Mouse (Mus musculus) macrophage (primary cell): ENCODE measurements around the gene Aggf1. TPM values are rescaled to one million over a fixed set of nuclear protein-coding genes. Genes with fewer than 3 reads are reported as not detected.

Source experiments
- H3K27ac ChIP-seq: fragments of 350-480 bp; formaldehyde crosslinking; 2 replicates; pipeline ENCODE4 v1.9.0; 2021
- H3K36me3 ChIP-seq: fragments of 350-480 bp; formaldehyde crosslinking; 2 replicates; pipeline ENCODE4 v1.9.0; 2021; ENCODE audit errors: inconsistent target
- H3K4me3 ChIP-seq: fragments of 350-480 bp; formaldehyde crosslinking; 2 replicates; pipeline ENCODE4 v1.9.0; 2021; ENCODE audit errors: inconsistent target
- H3K79me2 ChIP-seq: fragments of 350-480 bp; formaldehyde crosslinking; 2 replicates; pipeline ENCODE4 v1.9.0; 2021; ENCODE audit errors: inconsistent target
- WGBS: methylation state at CpG from one replicate; pipeline ENCODE4 v1.1.7; 2026; ENCODE audit warnings: inconsistent platforms; ENCODE audit not compliant: missing documents; 5-methylcytosine and 5-hydroxymethylcytosine counted together
- polyA plus RNA-seq: library from polyadenylated mRNA; stranded (reverse); fragments of 250-400 nt; gene quantifications from 3 replicates; pipeline ENCODE4 v1.2.4, GENCODE M21; 2018; ENCODE audit warnings: inconsistent platforms

The Aggf1 gene
- polyA plus RNA-seq, 1 experiment from 2014 or later: 48.9 TPM

DNA sequence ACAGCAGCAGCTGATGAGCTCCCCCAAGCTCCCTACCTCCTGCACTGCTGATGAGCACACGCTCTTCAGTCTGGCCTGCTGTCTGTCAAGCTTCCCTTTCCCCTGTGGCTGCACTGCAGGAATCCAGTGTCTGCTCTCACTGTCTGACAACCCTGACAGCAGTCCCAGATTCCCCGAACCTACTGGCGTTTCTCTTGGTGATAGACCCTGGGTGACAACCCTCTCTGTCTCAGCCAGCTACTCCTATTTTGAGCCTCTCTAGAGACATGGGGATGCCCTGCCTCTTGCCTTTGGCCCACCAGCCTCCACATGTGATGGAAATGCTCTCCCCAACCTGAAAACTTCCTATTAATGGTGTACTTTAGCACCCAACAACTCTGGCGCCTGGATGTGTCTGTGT, 11.7 kb downstream of the Aggf1 start:
- WGBS: 98% methylated on average over 4 of the region's 4 CpGs
- peaks cover 71% of the 10 kb centered on the region for H3K36me3 ChIP-seq
- H3K79me2 ChIP-seq: peaks cover 4% of the 10 kb centered on the region; the same call in 1 of the 2 replicates
- H3K27ac ChIP-seq: no peak overlapping the region
- H3K4me3 ChIP-seq: no peak overlapping the region

- WGBS: 14% methylated on average over 2 of the region's 2 CpGs
- Histone ChIP-seq H3K79me2 (no peaks in the 10 kb centered on the region), H3K4me3 (no peak overlapping the region), H3K36me3 (peaks cover 77% of the 10 kb centered on the region), H3K27ac (no peak overlapping the region)
These were observed 16.9 kb downstream of the Aggf1 start for GRCm38 (mm10) chr13:95358223-95358622.

DNA sequence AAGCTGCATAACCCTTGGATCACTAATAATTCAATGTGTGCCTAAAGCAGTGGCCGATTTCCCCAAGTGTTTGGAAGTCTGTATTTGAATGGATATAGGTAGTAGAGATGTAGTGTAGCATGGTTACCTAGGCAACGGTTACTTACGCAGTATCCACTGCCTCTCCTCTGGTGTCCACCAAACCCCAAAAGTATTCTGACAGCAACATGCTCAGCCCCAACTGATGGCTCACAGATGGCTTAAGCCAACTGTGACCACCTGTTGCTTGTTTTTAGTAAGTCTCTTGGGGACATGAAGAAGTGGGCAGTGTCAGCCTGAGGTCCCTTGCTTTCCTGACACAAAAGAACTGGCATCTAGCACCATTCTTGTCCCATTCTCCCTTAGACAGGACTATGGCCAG, 26.7 kb downstream of the Aggf1 start:
- WGBS: 94% methylated on average over 3 of the region's 3 CpGs
- H3K4me3 ChIP-seq: no peak overlapping the region
- H3K27ac ChIP-seq: no peak overlapping the region
- H3K36me3 ChIP-seq: peaks cover 33% of the 10 kb centered on the region
- no peaks in the 10 kb centered on the region for H3K79me2 ChIP-seq

DNA sequence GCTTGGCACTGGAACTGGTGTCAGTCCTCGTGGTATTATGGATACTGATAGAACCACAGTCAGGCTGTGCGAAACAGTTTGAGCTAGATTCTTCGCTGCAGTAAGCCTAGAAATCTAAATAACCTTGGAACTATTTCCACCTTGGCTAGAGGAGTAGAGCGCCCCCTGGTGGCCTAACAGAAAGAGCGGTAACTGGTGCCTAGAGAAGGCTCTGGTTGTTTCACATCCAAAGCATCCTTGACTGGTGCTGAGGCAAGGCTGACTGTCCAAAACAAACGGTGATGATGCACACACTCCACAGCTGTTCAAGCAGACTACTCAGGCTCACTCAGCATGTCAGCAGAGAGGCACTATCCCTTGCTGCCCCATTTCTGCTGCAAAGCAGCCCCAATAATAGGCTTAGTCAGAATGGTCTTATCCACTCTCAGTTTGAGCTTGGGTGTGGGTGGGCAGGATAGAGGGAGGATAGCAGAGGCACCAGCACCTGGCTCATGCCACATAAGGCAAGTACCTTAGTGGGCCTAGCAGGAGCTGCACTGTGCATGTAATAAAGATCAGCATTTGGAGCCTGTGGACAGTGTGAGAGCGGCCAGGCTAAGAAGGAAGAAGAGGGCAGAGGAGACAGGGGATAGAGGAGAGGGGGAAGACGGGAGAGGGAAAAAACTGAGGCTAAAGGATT, 28.0 kb downstream of the Aggf1 start:
- 30% methylated on average over 8 of the region's 8 CpGs for WGBS
- Histone ChIP-seq H3K36me3 (peaks cover 19% of the 10 kb centered on the region), H3K27ac (no peak overlapping the region), H3K4me3 (no peak overlapping the region), H3K79me2 (no peaks in the 10 kb centered on the region)

- Histone ChIP-seq H3K27ac (no peak overlapping the region), H3K36me3 (peaks cover 6% of the 10 kb centered on the region), H3K4me3 (no peak overlapping the region), H3K79me2 (no peaks in the 10 kb centered on the region)
- WGBS: 96% methylated on average over 6 of the region's 6 CpGs
These were observed 29.3 kb downstream of the Aggf1 start for GRCm38 (mm10) chr13:95345869-95346268.

GRCm38 (mm10) chr13:95343470-95343869, 31.7 kb downstream of the Aggf1 start:
- Histone ChIP-seq H3K4me3 (no peak overlapping the region), H3K27ac (no peak overlapping the region), H3K36me3 (0 out of 2 replicates have a peak, but pooled peaks cover 6% of the 10 kb centered on the region), H3K79me2 (no peaks in the 10 kb centered on the region)
- 62% methylated on average over 8 of the region's 8 CpGs for WGBS

- Histone ChIP-seq H3K79me2 (peaks cover 46% of the 10 kb centered on the region), H3K27ac (no peak overlapping the region), H3K4me3 (no peak overlapping the region), H3K36me3 (0 out of 2 replicates have a peak, but pooled peaks cover 15% of the 10 kb centered on the region)
- 96% methylated on average over 30 of the region's 40 CpGs for WGBS
These were observed 39.0 kb downstream of the Aggf1 start for GRCm38 (mm10) chr13:95336122-95336677.

- 97% methylated on average over 11 of the region's 11 CpGs for WGBS
- Histone ChIP-seq H3K79me2 (peaks cover 85% of the 10 kb centered on the region), H3K27ac (no peak overlapping the region), H3K36me3 (0 out of 2 replicates have a peak, but pooled peaks cover 5% of the 10 kb centered on the region), H3K4me3 (no peak overlapping the region)
These were observed 42.9 kb downstream of the Aggf1 start for GRCm38 (mm10) chr13:95332086-95332899.

GRCm38 (mm10) chr13:95330507-95330906, 44.6 kb downstream of the Aggf1 start:
- no peak overlapping the region for H3K4me3 ChIP-seq
- peaks cover 100% of the 10 kb centered on the region for H3K79me2 ChIP-seq
- WGBS: 87% methylated on average over 11 of the region's 11 CpGs
- no peaks in the 10 kb centered on the region for H3K36me3 ChIP-seq
- no peak overlapping the region for H3K27ac ChIP-seq

DNA sequence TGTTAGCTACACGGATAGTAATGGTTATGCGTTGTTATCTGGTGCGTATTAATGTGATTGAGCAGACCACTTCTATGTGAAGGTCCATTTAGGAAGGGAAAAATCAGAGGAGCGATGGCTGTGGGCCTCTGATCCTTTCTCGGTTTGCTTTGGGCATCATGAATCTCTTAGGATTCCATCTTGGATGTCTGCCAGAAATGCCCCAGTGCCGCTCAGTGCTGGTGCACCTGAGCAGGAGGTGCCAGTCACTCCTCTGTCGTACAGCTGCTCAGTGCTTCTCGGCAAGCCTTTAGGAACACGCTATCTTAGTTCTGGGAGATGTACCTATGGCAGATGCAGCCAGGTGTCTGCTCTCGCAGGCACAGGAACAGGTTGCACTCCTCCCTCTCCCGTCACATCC, 46.4 kb downstream of the Aggf1 start:
- no peaks in the 10 kb centered on the region for H3K36me3 ChIP-seq
- no peak overlapping the region for H3K27ac ChIP-seq
- no peak overlapping the region for H3K4me3 ChIP-seq
- H3K79me2 ChIP-seq: peaks cover 90% of the 10 kb centered on the region
- WGBS: 96% methylated on average over 11 of the region's 11 CpGs

- WGBS: 28% methylated on average over 5 of the region's 5 CpGs
- H3K27ac ChIP-seq: no peak overlapping the region
These were observed 47.8 kb downstream of the Aggf1 start for GRCm38 (mm10) chr13:95327345-95327741.

GRCm38 (mm10) chr13:95326611-95327344, 48.4 kb downstream of the Aggf1 start:
- H3K27ac ChIP-seq: no peak overlapping the region
- H3K36me3 ChIP-seq: no peaks in the 10 kb centered on the region
- H3K79me2 ChIP-seq: peaks cover 70% of the 10 kb centered on the region
- 72% methylated on average over 21 of the region's 21 CpGs for WGBS
- peak overlapping the region; percentile 0; the same call in 1 of the 2 replicates for H3K4me3 ChIP-seq

More at GRCm38 (mm10) chr13:95327345-95327741, 47.8 kb downstream of the Aggf1 start:
- Histone ChIP-seq H3K4me3 (no peak overlapping the region), H3K36me3 (no peaks in the 10 kb centered on the region), H3K79me2 (peaks cover 76% of the 10 kb centered on the region)

- 14% methylated on average over 5 of the region's 5 CpGs for WGBS
These were observed 49.1 kb downstream of the Aggf1 start for GRCm38 (mm10) chr13:95325907-95326550.

More at GRCm38 (mm10) chr13:95325907-95326550, 49.1 kb downstream of the Aggf1 start:
- Histone ChIP-seq H3K27ac (peak overlapping the region; percentile 45; the same call in 1 of the 2 replicates), H3K79me2 (peaks cover 63% of the 10 kb centered on the region), H3K36me3 (no peaks in the 10 kb centered on the region), H3K4me3 (peak overlapping the region; percentile 82)
